In the genomic region with DNA sequence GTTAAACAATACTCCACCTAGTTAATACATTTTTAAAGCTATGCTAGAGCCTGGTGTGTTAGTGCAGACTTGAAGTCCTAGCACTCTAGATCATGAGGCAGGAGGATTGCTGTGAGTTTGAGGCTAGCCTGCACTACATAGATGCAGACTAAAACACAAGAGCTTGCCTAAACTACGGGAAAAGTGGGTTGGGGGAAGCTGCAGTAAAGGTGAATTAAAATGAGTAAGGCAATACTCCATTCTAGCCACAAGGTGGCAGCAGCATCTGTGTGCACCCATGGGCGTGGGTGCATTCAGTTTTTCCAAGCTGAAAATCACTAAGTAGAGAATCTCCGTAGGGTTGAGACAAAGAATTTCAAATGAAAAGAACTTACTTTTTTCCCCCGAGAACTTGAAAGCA, we compare ENCODE assay signal across 8 mouse cellular contexts. TPM values are rescaled to one million over a fixed set of nuclear protein-coding genes. Genes with fewer than 3 reads are reported as not detected.
A peak's percentile ranks its signal among the peaks of the same experiment; 100 is the strongest.
DNase-seq lines count a peak whose midpoint lies in the region; ATAC-seq lines count a peak whose summit lies in the region.

No protein-coding gene starts in this region.

- H3K4me1 ChIP-seq in forebrain, embryonic 16.5 days (replicated peaks; ENCODE audit: control insufficient read depth, insufficient read depth, low read length): peaks cover 2% of the 10 kb centered on the region
- no peaks in the 10 kb centered on the region for H3K4me1 ChIP-seq in midbrain, embryonic 10.5 days

- H3K27ac ChIP-seq in forebrain, embryonic 16.5 days (ENCODE audit: low read length): no peak overlapping the region
- no peak overlapping the region for H3K27ac ChIP-seq in midbrain, embryonic 10.5 days (replicated peaks)

- ATAC-seq in frontal cortex, adult (ENCODE audit: low TSS enrichment): 0 out of 2 replicates have a peak, but pooled peaks have one; percentile 32
- ATAC-seq in forebrain, embryonic 16.5 days: peak; percentile 74

- 0 out of 2 replicates have a peak, but pooled peaks cover 8% of the 10 kb centered on the region for H3K36me3 ChIP-seq in forebrain, embryonic 16.5 days (ENCODE audit: control insufficient read depth, insufficient read depth)
- peaks cover 22% of the 10 kb centered on the region for H3K36me3 ChIP-seq in midbrain, embryonic 10.5 days

- no peak for DNase-seq in frontal cortex, postnatal 25 days (ENCODE audit: low spot score in 2 of 2)
- peak; percentile 15 for DNase-seq in urinary bladder, postnatal 25 days (ENCODE audit: low spot score)
- no peak for DNase-seq in urinary bladder, postnatal 10 days (ENCODE audit: low spot score)
- DNase-seq in midbrain, embryonic 10.5 days (ENCODE audit: low spot score): peak; percentile 18
- no peak for DNase-seq in left cerebral cortex, adult 18-20 months (ENCODE audit: low spot score in 2 of 2)
- no peak for DNase-seq in spleen, postnatal 10 days (ENCODE audit: low spot score in 2 of 2)

- H3K27me3 ChIP-seq in forebrain, embryonic 16.5 days (replicated peaks; ENCODE audit: control insufficient read depth, insufficient read depth, low read length): no peaks in the 10 kb centered on the region
- H3K27me3 ChIP-seq in midbrain, embryonic 10.5 days (ENCODE audit: low read depth, poor library complexity, severe bottlenecking): no peaks in the 10 kb centered on the region

- no peaks in the 10 kb centered on the region for H3K9me3 ChIP-seq in forebrain, embryonic 16.5 days (ENCODE audit: control insufficient read depth, low read length)
- no peaks in the 10 kb centered on the region for H3K9me3 ChIP-seq in midbrain, embryonic 10.5 days (replicated peaks)

- WGBS in forebrain, embryonic 16.5 days: 21% methylated on average over 4 of the region's 4 CpGs
- WGBS in midbrain, embryonic 10.5 days: 59% methylated on average over 4 of the region's 4 CpGs

- no peak overlapping the region for H3K4me2 ChIP-seq in forebrain, embryonic 16.5 days (ENCODE audit: low read length)

- H3K4me3 ChIP-seq in forebrain, embryonic 16.5 days (replicated peaks; ENCODE audit: low read length): no peak overlapping the region
- no peak overlapping the region for H3K4me3 ChIP-seq in midbrain, embryonic 10.5 days

- H3K9ac ChIP-seq in forebrain, embryonic 16.5 days (replicated peaks; ENCODE audit: low read depth, low read length): no peak overlapping the region

RNA-seq across cellular contexts. Expression of a gene that starts 7.1 kb away (rescaled TPM):
- 95.9 and 109 TPM in 2 replicates for polyA plus RNA-seq in forebrain, embryonic 16.5 days (2015; fragmentation: Nextera tagmentation; extraction: Ambion mirVana)
- 6.4 and 7.8 TPM in 2 replicates for polyA plus RNA-seq in midbrain, embryonic 10.5 days (2016; fragmentation: Nextera tagmentation; extraction: Ambion mirVana)
- total RNA-seq in left cerebral cortex, adult 18-20 months (2021): 10 to 100 TPM; 88.9 to 95.6 TPM

Comparison
In these comparisons a context has a peak if more than half of its experiments do, and no peak if none do; other contexts are left out.
1. DNase-seq: peak in urinary bladder, postnatal 25 days (single experiment) and midbrain, embryonic 10.5 days (single experiment); none in frontal cortex, postnatal 25 days (0 of 2), urinary bladder, postnatal 10 days (single experiment), left cerebral cortex, adult 18-20 months (0 of 2) and spleen, postnatal 10 days (0 of 2).
2. RNA of a gene that starts 7.1 kb away (polyA plus RNA-seq): 95.9 to 109 TPM in forebrain, embryonic 16.5 days; 6.4 to 7.8 TPM in midbrain, embryonic 10.5 days; every median in the first group is over 10 times any median in the second.